Mouse (Mus musculus) thymus, adult 2 months (tissue): ENCODE results near the gene Agbl4.

ENCODE experiments used
- CTCF ChIP-seq: fragments of 200-500 bp; IDR thresholded peaks from 2 replicates; pipeline ENCODE4 v1.5.1; 2012; ENCODE audit warnings: mild to moderate bottlenecking, control low read depth, low read length, moderate library complexity, borderline replicate concordance; ENCODE audit not compliant: control insufficient read depth, poor library complexity, insufficient read depth; ENCODE audit errors: extremely low read depth
- POLR2A ChIP-seq: fragments of 200-500 bp; IDR thresholded peaks from 2 replicates; pipeline ENCODE4 v1.6.1; 2012; ENCODE audit warnings: mild to moderate bottlenecking, low read length, control low read depth, moderate library complexity; ENCODE audit not compliant: control insufficient read depth, poor library complexity, insufficient read depth; ENCODE audit errors: extremely low read depth

DNA sequence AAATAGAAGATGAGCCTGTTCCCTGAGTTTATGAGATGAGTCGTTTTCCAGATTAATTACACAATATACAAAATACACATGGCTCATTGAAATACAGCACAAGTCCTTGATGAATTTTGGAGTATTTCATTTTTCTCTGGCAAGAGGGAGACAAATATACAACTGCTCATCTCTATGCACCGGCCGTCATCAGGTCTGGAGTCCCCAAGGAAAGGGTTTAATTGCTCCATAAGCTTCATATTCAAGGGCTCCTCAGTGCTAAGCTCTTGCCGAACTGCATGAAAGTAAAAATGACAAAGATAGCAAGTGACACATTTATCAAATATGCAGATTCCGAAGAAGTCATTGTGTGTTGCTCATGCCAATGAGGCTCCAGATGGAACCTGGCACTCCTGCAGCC lies 1284.5 kb downstream of the Agbl4 start:
- no peak for TF ChIP-seq POLR2A
- TF ChIP-seq CTCF = no peak
